Mouse (Mus musculus): Measurements from ENCODE around the gene Nepro. TPM values are rescaled to one million over a fixed set of nuclear protein-coding genes. Genes with fewer than 3 reads are reported as not detected.

The Nepro gene
- polyA plus RNA-seq, 1 experiment from 2014 or later: 11.0 TPM

- Histone ChIP-seq H3K4me3 (no peak overlapping the region), H3K4me2 (replicated peaks) (no peak overlapping the region), H3K9ac (no peak overlapping the region), H3K9me3 (no peaks in the 10 kb centered on the region), H3K4me1 (peaks cover 58% of the 10 kb centered on the region), H3K27ac (no peak overlapping the region), H3K36me3 (no peaks in the 10 kb centered on the region), H3K27me3 (no peaks in the 10 kb centered on the region)
- 74% methylated on average over 2 of the region's 2 CpGs for WGBS
- ATAC-seq (ENCODE audit: low FRiP score, low read depth): no peak
These were observed 33.0 kb upstream of the Nepro start for GRCm38 (mm10) chr16:44691066-44691465.

GRCm38 (mm10) chr16:44691561-44692141, 32.5 kb upstream of the Nepro start:
- no peaks in the 10 kb centered on the region for H3K27me3 ChIP-seq
- whole genome bisulfite sequencing: 57% methylated on average over 17 of the region's 17 CpGs
- peak overlapping the region; percentile 39; the same call in 1 of the 2 replicates for H3K27ac ChIP-seq
- H3K4me2 ChIP-seq (replicated peaks): no peak overlapping the region; the same call in 1 of the 2 replicates
- H3K4me1 ChIP-seq: peaks cover 62% of the 10 kb centered on the region
- no peak overlapping the region for H3K4me3 ChIP-seq
- H3K9me3 ChIP-seq: no peaks in the 10 kb centered on the region
- H3K36me3 ChIP-seq: no peaks in the 10 kb centered on the region
- no peak for ATAC-seq (ENCODE audit: low FRiP score, low read depth)
- H3K9ac ChIP-seq: no peak overlapping the region

- Histone ChIP-seq H3K4me1 (peaks cover 61% of the 10 kb centered on the region), H3K4me2 (replicated peaks) (no peak overlapping the region), H3K27ac (no peak overlapping the region), H3K9me3 (no peaks in the 10 kb centered on the region), H3K36me3 (no peaks in the 10 kb centered on the region), H3K9ac (no peak overlapping the region), H3K4me3 (no peak overlapping the region), H3K27me3 (no peaks in the 10 kb centered on the region)
- 92% methylated on average over 1 of the region's 1 CpGs for WGBS
- ATAC-seq (ENCODE audit: low FRiP score, low read depth): no peak
These were observed 31.6 kb upstream of the Nepro start for GRCm38 (mm10) chr16:44692541-44692940.

GRCm38 (mm10) chr16:44693695-44694094, 30.4 kb upstream of the Nepro start:
- no peak overlapping the region for H3K9ac ChIP-seq
- 70% methylated on average over 6 of the region's 6 CpGs for WGBS
- H3K27ac ChIP-seq: no peak overlapping the region
- H3K4me3 ChIP-seq: no peak overlapping the region
- peaks cover 61% of the 10 kb centered on the region for H3K4me1 ChIP-seq
- no peaks in the 10 kb centered on the region for H3K36me3 ChIP-seq
- no peaks in the 10 kb centered on the region for H3K27me3 ChIP-seq
- H3K4me2 ChIP-seq (replicated peaks): no peak overlapping the region
- H3K9me3 ChIP-seq: no peaks in the 10 kb centered on the region
- ATAC-seq (ENCODE audit: low FRiP score, low read depth): no peak

GRCm38 (mm10) chr16:44695214-44695858, 28.8 kb upstream of the Nepro start:
- Histone ChIP-seq H3K27ac (peak overlapping the region; percentile 89), H3K4me1 (peaks cover 49% of the 10 kb centered on the region), H3K9me3 (no peaks in the 10 kb centered on the region), H3K27me3 (no peaks in the 10 kb centered on the region), H3K9ac (no peak overlapping the region), H3K36me3 (no peaks in the 10 kb centered on the region), H3K4me2 (replicated peaks) (peak overlapping the region; percentile 34; the same call in 1 of the 2 replicates), H3K4me3 (no peak overlapping the region)
- 60% methylated on average over 8 of the region's 8 CpGs for WGBS
- ATAC-seq (ENCODE audit: low FRiP score, low read depth): peak; percentile 14; the same call in 1 of the 2 replicates

GRCm38 (mm10) chr16:44695859-44696620, 28.1 kb upstream of the Nepro start:
- H3K9ac ChIP-seq: no peak overlapping the region
- H3K4me1 ChIP-seq: peaks cover 49% of the 10 kb centered on the region
- no peaks in the 10 kb centered on the region for H3K36me3 ChIP-seq
- H3K4me3 ChIP-seq: no peak overlapping the region
- WGBS: 10% methylated on average over 12 of the region's 12 CpGs
- peak overlapping the region; percentile 90 for H3K27ac ChIP-seq
- peak overlapping the region; percentile 34 for H3K4me2 ChIP-seq (replicated peaks)
- H3K27me3 ChIP-seq: no peaks in the 10 kb centered on the region
- H3K9me3 ChIP-seq: no peaks in the 10 kb centered on the region
- peak; percentile 92 for ATAC-seq (ENCODE audit: low FRiP score, low read depth)

GRCm38 (mm10) chr16:44697473-44698205, 26.5 kb upstream of the Nepro start:
- H3K9ac ChIP-seq: no peak overlapping the region
- H3K9me3 ChIP-seq: no peaks in the 10 kb centered on the region
- peak overlapping the region; percentile 75 for H3K27ac ChIP-seq
- no peak overlapping the region for H3K4me2 ChIP-seq (replicated peaks)
- no peaks in the 10 kb centered on the region for H3K36me3 ChIP-seq
- no peak for ATAC-seq (ENCODE audit: low FRiP score, low read depth)
- 68% methylated on average over 5 of the region's 5 CpGs for WGBS
- no peaks in the 10 kb centered on the region for H3K27me3 ChIP-seq
- no peak overlapping the region for H3K4me3 ChIP-seq
- H3K4me1 ChIP-seq: peaks cover 45% of the 10 kb centered on the region

- H3K9ac ChIP-seq: no peak overlapping the region
- no peaks in the 10 kb centered on the region for H3K36me3 ChIP-seq
- no peak overlapping the region for H3K27ac ChIP-seq
- H3K9me3 ChIP-seq: no peaks in the 10 kb centered on the region
- no peak for ATAC-seq (ENCODE audit: low FRiP score, low read depth)
- WGBS: 78% methylated on average over 3 of the region's 3 CpGs
- H3K4me3 ChIP-seq: no peak overlapping the region
- peaks cover 52% of the 10 kb centered on the region for H3K4me1 ChIP-seq
- H3K27me3 ChIP-seq: no peaks in the 10 kb centered on the region
- H3K4me2 ChIP-seq (replicated peaks): no peak overlapping the region
These were observed 22.9 kb upstream of the Nepro start for GRCm38 (mm10) chr16:44701155-44701554.

GRCm38 (mm10) chr16:44702272-44702671, 21.8 kb upstream of the Nepro start:
- WGBS: 55% methylated on average over 5 of the region's 5 CpGs
- Histone ChIP-seq H3K4me2 (replicated peaks) (no peak overlapping the region), H3K9ac (no peak overlapping the region), H3K9me3 (no peaks in the 10 kb centered on the region), H3K27ac (peak overlapping the region; percentile 81; the same call in 1 of the 2 replicates), H3K4me1 (peaks cover 42% of the 10 kb centered on the region), H3K36me3 (no peaks in the 10 kb centered on the region), H3K4me3 (no peak overlapping the region), H3K27me3 (no peaks in the 10 kb centered on the region)
- no peak for ATAC-seq (ENCODE audit: low FRiP score, low read depth)

- peak overlapping the region; percentile 5; the same call in 1 of the 2 replicates for H3K4me2 ChIP-seq (replicated peaks)
- peaks cover 32% of the 10 kb centered on the region for H3K4me1 ChIP-seq
- no peak overlapping the region for H3K4me3 ChIP-seq
- H3K36me3 ChIP-seq: no peaks in the 10 kb centered on the region
- WGBS: 23% methylated on average over 4 of the region's 4 CpGs
- H3K9me3 ChIP-seq: no peaks in the 10 kb centered on the region
- H3K27ac ChIP-seq: peak overlapping the region; percentile 81
- H3K27me3 ChIP-seq: no peaks in the 10 kb centered on the region
- no peak overlapping the region for H3K9ac ChIP-seq
- peak; percentile 88 for ATAC-seq (ENCODE audit: low FRiP score, low read depth)
These were observed 20.6 kb upstream of the Nepro start for GRCm38 (mm10) chr16:44703458-44703857.

- Histone ChIP-seq H3K27me3 (no peaks in the 10 kb centered on the region), H3K4me2 (replicated peaks) (no peak overlapping the region), H3K27ac (peak overlapping the region; percentile 69; the same call in 1 of the 2 replicates), H3K9me3 (no peaks in the 10 kb centered on the region), H3K4me1 (peaks cover 12% of the 10 kb centered on the region), H3K9ac (0 out of 2 replicates have a peak overlapping the region, but pooled peaks have one; percentile 13), H3K4me3 (no peak overlapping the region), H3K36me3 (peaks cover 19% of the 10 kb centered on the region)
- ATAC-seq (ENCODE audit: low FRiP score, low read depth): peak; percentile 71
- WGBS: 30% methylated on average over 10 of the region's 10 CpGs
These were observed 7.6 kb upstream of the Nepro start for GRCm38 (mm10) chr16:44716305-44717140.

Data from limb, embryonic 13.5 days (tissue).